Mouse (Mus musculus): Measurements from ENCODE around the gene Rpa1. TPM values are rescaled to one million over a fixed set of nuclear protein-coding genes. Genes with fewer than 3 reads are reported as not detected.

Gene Rpa1
- polyA plus RNA-seq, 1 experiment from 2014 or later: 49.3 TPM

DNA sequence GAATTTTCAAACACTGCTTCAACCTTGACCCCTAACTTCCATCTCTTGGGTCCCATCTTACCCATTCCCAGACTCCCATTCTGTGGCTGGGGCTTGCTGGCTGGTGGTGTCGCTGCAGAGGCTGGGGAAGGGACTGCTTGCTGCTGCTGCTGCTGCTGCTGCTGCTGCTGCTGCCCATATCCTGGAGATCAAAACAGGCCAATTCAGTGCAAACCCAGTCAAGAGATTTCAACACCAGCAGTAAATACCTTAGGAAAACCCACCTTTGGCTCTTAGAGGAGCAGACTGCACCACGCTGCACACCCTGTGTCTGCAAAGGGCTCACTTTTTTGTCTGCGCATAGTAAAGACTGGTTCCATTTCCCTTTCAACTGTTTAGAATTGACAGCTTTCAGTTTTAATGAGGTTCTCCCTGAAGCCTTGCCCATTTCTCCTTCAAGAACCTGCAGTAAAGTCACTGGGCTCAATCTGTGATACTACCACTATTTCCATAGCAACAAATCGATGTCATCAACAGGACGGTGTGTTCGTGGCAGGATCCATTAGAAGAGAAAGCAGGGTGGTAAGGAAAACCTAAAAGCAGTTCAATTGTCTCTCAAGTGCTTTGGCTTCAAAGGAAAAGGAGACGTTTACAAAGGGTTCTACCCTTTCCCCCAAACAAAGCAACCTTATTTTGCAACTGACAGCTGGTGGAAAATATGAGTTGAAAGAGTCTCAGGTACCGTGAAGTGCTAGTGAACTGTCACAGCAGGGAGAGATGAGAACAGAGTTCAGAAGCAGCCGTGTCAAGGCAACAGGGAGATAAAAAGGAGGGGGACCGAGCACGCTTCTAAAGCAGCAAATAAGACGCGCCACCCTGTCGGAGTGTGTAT lies 29.5 kb downstream of the Rpa1 start:
- Histone ChIP-seq H3K36me3 (replicated peaks; ENCODE audit: insufficient read depth, low read length) (peaks cover 42% of the 10 kb centered on the region), H3K4me1 (ENCODE audit: insufficient read depth) (peaks cover 9% of the 10 kb centered on the region), H3K4me3 (ENCODE audit: low read depth, low read length) (no peak overlapping the region), H3K27me3 (ENCODE audit: insufficient read depth, low read length) (no peaks in the 10 kb centered on the region), H3K9ac (replicated peaks) (no peak overlapping the region), H3K9me3 (ENCODE audit: low read length) (no peaks in the 10 kb centered on the region), H3K4me2 (ENCODE audit: low read depth, low read length) (peak overlapping the region; percentile 48), H3K27ac (ENCODE audit: low read depth) (no peak overlapping the region)
- no peak for ATAC-seq
- TF ChIP-seq CTCF (IDR thresholded peaks at IDR 0.05; ENCODE audit: low read depth) (no peak), EP300 (IDR thresholded peaks at IDR 0.05; ENCODE audit: low read depth) (no peak)
- DNase-seq: no peak
- WGBS (ENCODE audit: insufficient replicate concordance): 62% methylated on average over 14 of the region's 14 CpGs

DNA sequence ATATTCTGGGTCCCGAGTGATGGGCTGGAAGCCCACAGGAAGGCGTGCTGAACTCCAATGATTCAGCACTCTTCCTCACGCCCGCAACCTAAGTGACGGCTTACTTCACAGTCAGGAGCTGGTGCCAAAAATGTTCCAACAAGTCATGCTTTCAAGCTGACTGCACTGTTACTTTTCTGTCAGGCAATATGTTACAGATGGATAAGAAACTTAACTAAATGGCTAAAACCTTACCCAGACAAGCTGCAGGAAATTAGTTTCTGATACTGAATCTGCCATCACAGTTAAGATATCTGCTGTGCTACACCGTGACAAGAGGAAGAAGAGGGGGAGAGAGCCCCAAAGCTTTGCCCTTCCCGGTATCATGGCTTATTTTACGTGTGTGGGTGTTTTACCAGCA lies 34.3 kb downstream of the Rpa1 start:
- Histone ChIP-seq H3K9ac (replicated peaks) (no peak overlapping the region), H3K27ac (ENCODE audit: low read depth) (no peak overlapping the region), H3K4me2 (ENCODE audit: low read depth, low read length) (no peak overlapping the region), H3K36me3 (replicated peaks; ENCODE audit: insufficient read depth, low read length) (peaks cover 83% of the 10 kb centered on the region), H3K27me3 (ENCODE audit: insufficient read depth, low read length) (no peaks in the 10 kb centered on the region), H3K4me3 (ENCODE audit: low read depth, low read length) (no peak overlapping the region), H3K4me1 (ENCODE audit: insufficient read depth) (peaks cover 5% of the 10 kb centered on the region; the same call in 1 of the 2 replicates), H3K9me3 (ENCODE audit: low read length) (no peaks in the 10 kb centered on the region)
- 65% methylated on average over 8 of the region's 8 CpGs for WGBS (ENCODE audit: insufficient replicate concordance)
- TF ChIP-seq EP300 (IDR thresholded peaks at IDR 0.05; ENCODE audit: low read depth) (peak; percentile 83), CTCF (IDR thresholded peaks at IDR 0.05; ENCODE audit: low read depth) (no peak)
- ATAC-seq: peak; percentile 79
- DNase-seq: no peak

DNA sequence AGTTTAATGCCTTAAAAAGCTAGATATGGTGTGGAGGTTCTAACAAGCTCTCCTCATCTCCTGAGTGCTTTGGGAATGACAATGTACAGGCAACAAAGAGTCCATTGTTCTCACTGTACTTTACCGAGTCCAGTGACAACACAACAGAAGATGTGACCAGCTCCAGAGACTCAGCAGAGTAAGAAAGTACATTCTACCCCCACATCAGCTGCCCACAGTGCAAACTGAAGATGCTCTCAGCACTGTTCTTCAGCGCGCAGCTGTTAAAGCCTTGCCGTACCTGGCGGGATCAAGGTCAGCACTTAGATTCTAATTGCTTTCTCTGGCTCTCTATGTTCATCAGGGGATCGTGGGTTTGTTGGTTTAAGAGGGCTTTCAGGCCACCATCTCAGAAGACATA lies 36.4 kb downstream of the Rpa1 start:
- no peak for DNase-seq
- 92% methylated on average over 6 of the region's 6 CpGs for WGBS (ENCODE audit: insufficient replicate concordance)
- TF ChIP-seq EP300 (IDR thresholded peaks at IDR 0.05; ENCODE audit: low read depth) (no peak), CTCF (IDR thresholded peaks at IDR 0.05; ENCODE audit: low read depth) (no peak)
- Histone ChIP-seq H3K27me3 (ENCODE audit: insufficient read depth, low read length) (no peaks in the 10 kb centered on the region), H3K27ac (ENCODE audit: low read depth) (no peak overlapping the region), H3K4me2 (ENCODE audit: low read depth, low read length) (no peak overlapping the region), H3K9ac (replicated peaks) (no peak overlapping the region), H3K4me1 (ENCODE audit: insufficient read depth) (no peaks in the 10 kb centered on the region), H3K36me3 (replicated peaks; ENCODE audit: insufficient read depth, low read length) (peaks cover 81% of the 10 kb centered on the region), H3K4me3 (ENCODE audit: low read depth, low read length) (no peak overlapping the region), H3K9me3 (ENCODE audit: low read length) (no peaks in the 10 kb centered on the region)
- no peak for ATAC-seq

DNA sequence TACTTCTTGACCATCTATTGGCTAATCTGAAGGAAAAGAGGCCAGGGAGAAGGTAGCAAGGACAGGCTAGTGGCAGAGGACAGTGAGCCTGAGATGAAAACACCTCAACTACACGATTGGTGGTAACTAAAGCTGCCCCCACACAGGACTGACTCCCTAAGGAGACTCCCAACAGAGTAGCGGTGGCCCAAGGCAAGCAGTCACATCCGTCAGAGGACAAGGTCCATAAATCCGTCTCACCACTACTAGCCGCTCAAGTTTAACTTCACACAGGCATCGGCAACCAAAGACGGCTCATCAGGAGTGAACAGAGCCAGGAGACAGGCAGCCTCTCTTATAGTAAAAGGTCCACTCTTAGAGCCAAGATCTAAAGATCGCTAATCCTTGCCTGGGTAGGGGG lies 37.3 kb downstream of the Rpa1 start:
- ATAC-seq (no peak), DNase-seq (no peak)
- 89% methylated on average over 8 of the region's 8 CpGs for WGBS (ENCODE audit: insufficient replicate concordance)
- Histone ChIP-seq H3K4me2 (ENCODE audit: low read depth, low read length) (no peak overlapping the region), H3K4me3 (ENCODE audit: low read depth, low read length) (no peak overlapping the region), H3K4me1 (ENCODE audit: insufficient read depth) (no peaks in the 10 kb centered on the region), H3K9ac (replicated peaks) (no peak overlapping the region), H3K9me3 (ENCODE audit: low read length) (no peaks in the 10 kb centered on the region), H3K36me3 (replicated peaks; ENCODE audit: insufficient read depth, low read length) (peaks cover 82% of the 10 kb centered on the region), H3K27ac (ENCODE audit: low read depth) (no peak overlapping the region), H3K27me3 (ENCODE audit: insufficient read depth, low read length) (no peaks in the 10 kb centered on the region)
- TF ChIP-seq CTCF (IDR thresholded peaks at IDR 0.05; ENCODE audit: low read depth): no peak
- TF ChIP-seq EP300 (IDR thresholded peaks at IDR 0.05; ENCODE audit: low read depth): no peak

DNA sequence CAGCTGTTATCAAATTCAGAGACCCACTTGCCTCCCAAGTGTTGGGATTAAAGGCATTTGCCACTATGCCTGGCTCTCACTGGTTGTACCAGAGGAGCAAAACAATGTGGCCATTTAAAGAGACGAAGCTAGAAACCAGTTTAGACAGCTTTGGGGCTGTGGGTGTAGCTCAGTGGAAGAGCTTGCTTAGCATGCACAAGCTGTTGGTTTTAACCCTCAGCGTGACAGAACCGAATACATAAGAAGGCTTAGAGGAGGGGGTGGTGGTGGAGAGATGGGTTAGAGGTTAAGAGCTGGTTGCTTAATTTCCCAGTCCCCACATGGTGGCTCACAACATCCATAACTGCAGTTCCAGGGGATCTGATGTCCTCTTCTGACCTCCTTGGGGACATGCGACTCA lies 39.5 kb downstream of the Rpa1 start:
- H3K27me3 ChIP-seq (ENCODE audit: insufficient read depth, low read length): no peaks in the 10 kb centered on the region
- H3K4me2 ChIP-seq (ENCODE audit: low read depth, low read length): no peak overlapping the region
- no peak overlapping the region for H3K4me3 ChIP-seq (ENCODE audit: low read depth, low read length)
- H3K9ac ChIP-seq (replicated peaks): no peak overlapping the region
- H3K27ac ChIP-seq (ENCODE audit: low read depth): no peak overlapping the region
- WGBS (ENCODE audit: insufficient replicate concordance): 88% methylated on average over 4 of the region's 4 CpGs
- no peaks in the 10 kb centered on the region for H3K9me3 ChIP-seq (ENCODE audit: low read length)
- H3K36me3 ChIP-seq (replicated peaks; ENCODE audit: insufficient read depth, low read length): peaks cover 72% of the 10 kb centered on the region
- ATAC-seq (no peak), DNase-seq (no peak)
- H3K4me1 ChIP-seq (ENCODE audit: insufficient read depth): no peaks in the 10 kb centered on the region
- no peak for TF ChIP-seq CTCF (IDR thresholded peaks at IDR 0.05; ENCODE audit: low read depth)
- no peak for TF ChIP-seq EP300 (IDR thresholded peaks at IDR 0.05; ENCODE audit: low read depth)

DNA sequence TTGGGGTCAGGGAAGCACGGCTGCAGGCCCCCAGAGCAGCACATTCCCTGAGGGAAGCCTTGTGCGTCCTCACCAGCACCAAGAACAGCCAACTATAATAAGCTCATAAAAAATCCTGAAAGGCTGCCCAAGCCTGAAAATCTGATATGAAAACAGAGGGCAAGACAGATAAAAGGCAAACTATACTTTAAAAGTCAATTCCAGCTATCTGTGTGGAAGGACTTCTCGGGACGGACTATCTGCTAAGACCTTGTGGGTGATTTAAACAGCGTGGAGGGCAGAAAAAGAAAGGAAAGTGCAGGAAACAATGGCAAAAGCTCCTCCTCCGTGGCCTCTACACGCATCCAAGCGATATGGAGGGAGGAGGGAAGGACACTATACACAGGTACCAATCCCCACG lies 43.3 kb downstream of the Rpa1 start:
- H3K9me3 ChIP-seq (ENCODE audit: low read length): no peaks in the 10 kb centered on the region
- H3K4me2 ChIP-seq (ENCODE audit: low read depth, low read length): no peak overlapping the region
- H3K4me1 ChIP-seq (ENCODE audit: insufficient read depth): no peaks in the 10 kb centered on the region
- no peak for ATAC-seq
- no peak overlapping the region for H3K9ac ChIP-seq (replicated peaks)
- no peaks in the 10 kb centered on the region for H3K27me3 ChIP-seq (ENCODE audit: insufficient read depth, low read length)
- 70% methylated on average over 9 of the region's 9 CpGs for WGBS (ENCODE audit: insufficient replicate concordance)
- H3K36me3 ChIP-seq (replicated peaks; ENCODE audit: insufficient read depth, low read length): peaks cover 61% of the 10 kb centered on the region
- H3K27ac ChIP-seq (ENCODE audit: low read depth): no peak overlapping the region
- DNase-seq: no peak
- TF ChIP-seq EP300 (IDR thresholded peaks at IDR 0.05; ENCODE audit: low read depth) (no peak; the same call in 1 of the 2 replicates), CTCF (IDR thresholded peaks at IDR 0.05; ENCODE audit: low read depth) (no peak)
- no peak overlapping the region for H3K4me3 ChIP-seq (ENCODE audit: low read depth, low read length)
